Mouse (Mus musculus) heart, embryonic 14.5 days (tissue): ENCODE data around the gene Haus4. TPM values are rescaled to one million over a fixed set of nuclear protein-coding genes. Genes with fewer than 3 reads are reported as not detected.

ENCODE experiments used
- ATAC-seq: fragments of 200-750 bp; cut with Nextera tagmentation; 2 replicates; pipeline ENCODE4 v1.8.0; 2017; ENCODE audit warnings: low read depth, moderate TSS enrichment; ENCODE audit not compliant: insufficient number of reproducible peaks, insufficient read depth, low FRiP score
- H3K27ac ChIP-seq, 2 experiments: fragments of 200-500 bp in 1 of 2; fragments of 300-500 bp in 1 of 2; sonication (generic) in 1 of 2; replicated peaks in 1 of 2; 2 replicates each; pipeline ENCODE4 v1.5.1; 2012 to 2014; ENCODE audit warnings: low read depth in 2 of 2, low read length in 2 of 2, control low read depth in 1 of 2, mild to moderate bottlenecking in 1 of 2, mixed read lengths in 1 of 2; ENCODE audit not compliant: control insufficient read depth in 1 of 2, insufficient read depth in 1 of 2
- H3K27me3 ChIP-seq: fragments of 300-500 bp; sonication (generic); 2 replicates; pipeline ENCODE4 v1.6.1; 2014; ENCODE audit warnings: mild to moderate bottlenecking, low read length, control low read depth; ENCODE audit not compliant: control insufficient read depth, insufficient read depth
- H3K36me3 ChIP-seq: fragments of 300-500 bp; sonication (generic); 2 replicates; pipeline ENCODE4 v1.6.1; 2014; ENCODE audit warnings: mild to moderate bottlenecking, control low read depth, low read length, mixed read lengths; ENCODE audit not compliant: control insufficient read depth, insufficient read depth
- H3K4me1 ChIP-seq, 2 experiments: fragments of 200-500 bp in 1 of 2; fragments of 300-500 bp in 1 of 2; sonication (generic) in 1 of 2; 2 replicates each; pipeline ENCODE4 v1.6.1; 2012 to 2014; ENCODE audit warnings: low read length in 2 of 2, control low read depth in 1 of 2, mixed read lengths in 1 of 2; ENCODE audit not compliant: control insufficient read depth in 2 of 2, insufficient read depth in 2 of 2
- H3K4me2 ChIP-seq: fragments of 300-500 bp; sonication (generic); 2 replicates; pipeline ENCODE4 v1.6.1; 2014; ENCODE audit warnings: mild to moderate bottlenecking, low read length
- H3K4me3 ChIP-seq, 2 experiments: fragments of 200-500 bp in 1 of 2; fragments of 300-500 bp in 1 of 2; sonication (generic) in 1 of 2; 2 replicates each; pipeline ENCODE4 v1.5.1; 2012 to 2014; ENCODE audit warnings: low read length in 2 of 2, mild to moderate bottlenecking in 2 of 2, control low read depth in 1 of 2, low read depth in 1 of 2, moderate library complexity in 1 of 2; ENCODE audit not compliant: control insufficient read depth in 1 of 2, insufficient read depth in 1 of 2
- H3K9ac ChIP-seq: fragments of 300-500 bp; sonication (generic); 2 replicates; pipeline ENCODE4 v1.6.1; 2014; ENCODE audit warnings: mild to moderate bottlenecking, low read length
- H3K9me3 ChIP-seq: fragments of 300-500 bp; sonication (generic); 2 replicates; pipeline ENCODE4 v1.6.1; 2016; ENCODE audit warnings: low read length, control low read depth; ENCODE audit not compliant: control insufficient read depth
- WGBS: fragments of 180-500 bp; shearing (Covaris S2); extraction: QIAGEN DNeasy Blood & Tissue Kit; methylation state at CpG from one replicate; pipeline ENCODE4 v1.1.7; 2014; 5-methylcytosine and 5-hydroxymethylcytosine counted together
- polyA plus RNA-seq: library from polyadenylated mRNA; unstranded; fragments of >200 nt; fragmentation: Nextera tagmentation; extraction: Ambion mirVana; gene quantifications from 2 replicates; pipeline ENCODE4 v1.2.1, GENCODE M21; 2014

The Haus4 gene
- polyA plus RNA-seq, 1 experiment from 2014 or later, result 36.1 TPM

DNA sequence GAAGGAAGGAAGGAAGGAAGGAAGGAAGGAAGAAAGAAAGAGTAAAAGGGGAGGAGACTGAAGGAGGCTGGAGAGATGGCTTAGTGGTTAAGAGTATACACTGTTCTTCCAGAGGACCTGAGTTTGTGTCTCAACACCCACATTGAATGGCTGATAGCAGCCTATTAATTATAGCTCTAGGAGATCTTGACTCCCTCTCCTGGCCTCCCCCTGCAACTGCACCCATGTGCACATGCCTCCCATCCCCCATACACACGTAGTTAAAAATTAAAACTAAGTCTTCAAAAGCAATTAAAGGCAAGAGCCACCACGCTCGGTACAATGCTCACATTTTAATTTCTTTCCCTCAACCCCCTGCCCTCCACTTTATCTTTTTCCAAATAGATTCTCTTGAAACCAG, 39.6 kb upstream of the Haus4 start:
- H3K27ac ChIP-seq, result no peak overlapping the region
- no peak overlapping the region for H3K4me2 ChIP-seq
- peaks cover 18 to 32% of the 10 kb centered on the region in 2 experiments for H3K4me1 ChIP-seq
- no peaks in the 10 kb centered on the region for H3K9me3 ChIP-seq
- 0 out of 2 replicates have a peak, but pooled peaks cover 6% of the 10 kb centered on the region for H3K36me3 ChIP-seq
- H3K9ac ChIP-seq, result no peak overlapping the region
- WGBS, result 88% methylated on average over 3 of the region's 3 CpGs
- no peaks in the 10 kb centered on the region for H3K27me3 ChIP-seq
- no peak for ATAC-seq
- H3K4me3 ChIP-seq, result no peak overlapping the region

DNA sequence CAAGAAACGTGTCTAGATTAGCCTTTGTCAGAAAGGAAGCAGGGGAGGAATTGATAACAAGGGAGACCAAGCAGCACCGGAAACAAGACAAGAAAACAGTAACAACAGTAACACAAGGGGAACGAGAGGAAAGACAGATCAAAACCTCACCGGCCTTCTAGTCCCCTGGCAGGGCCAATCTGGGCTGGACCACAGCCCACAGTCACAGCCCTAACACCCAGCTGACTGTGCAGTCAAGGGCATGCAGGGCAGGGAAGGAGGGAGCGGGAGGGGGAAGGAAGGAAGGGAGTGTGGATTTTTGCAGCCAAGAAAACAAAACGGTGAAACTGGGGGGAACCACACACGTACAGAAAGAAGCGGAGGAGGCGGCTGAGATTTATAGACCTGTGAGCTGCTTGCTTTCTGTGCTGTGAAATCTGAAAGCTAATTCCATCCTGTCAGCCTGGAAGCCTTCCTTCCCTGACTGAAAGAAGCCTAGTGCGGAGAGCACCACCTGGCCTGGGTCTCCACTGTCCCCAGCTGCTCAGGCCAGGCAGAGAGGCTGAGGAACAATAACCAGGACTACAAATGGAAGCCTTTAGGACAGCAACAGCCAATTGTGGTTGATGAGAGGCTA, 38.0 kb upstream of the Haus4 start:
- H3K27me3 ChIP-seq, result no peaks in the 10 kb centered on the region
- H3K4me2 ChIP-seq, result peak overlapping the region; percentile 2
- 32% methylated on average over 10 of the region's 10 CpGs for WGBS
- H3K9ac ChIP-seq, result peak overlapping the region; percentile 56
- no peak overlapping the region for H3K4me3 ChIP-seq
- no peaks in the 10 kb centered on the region for H3K9me3 ChIP-seq
- peaks cover 22 to 43% of the 10 kb centered on the region in 2 experiments for H3K4me1 ChIP-seq
- peak overlapping the region; percentile 86 for H3K27ac ChIP-seq
- 0 out of 2 replicates have a peak, but pooled peaks cover 6% of the 10 kb centered on the region for H3K36me3 ChIP-seq
- peak; percentile 78 for ATAC-seq

DNA sequence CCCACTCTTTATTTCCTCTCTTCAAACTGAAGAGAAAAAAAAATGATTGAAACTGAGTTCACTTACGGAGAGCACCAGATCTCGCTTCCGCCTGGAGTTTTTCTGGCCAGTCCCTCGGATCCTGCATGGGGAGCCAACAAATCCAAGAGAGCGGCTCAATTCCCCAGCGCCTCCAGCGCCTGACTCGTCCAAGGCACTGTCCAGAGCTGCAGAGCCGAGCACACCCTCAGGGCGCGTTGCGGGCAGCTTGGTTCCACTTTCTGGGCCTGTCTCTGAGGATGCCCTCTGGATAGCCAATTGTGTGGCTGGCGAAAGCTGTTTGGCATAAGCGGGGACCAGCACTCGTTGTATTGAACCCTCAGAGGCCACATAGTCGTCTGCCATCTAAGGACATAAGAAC, 36.6 kb upstream of the Haus4 start:
- 92% methylated on average over 16 of the region's 16 CpGs for WGBS
- no peak overlapping the region for H3K4me2 ChIP-seq
- H3K27me3 ChIP-seq, result no peaks in the 10 kb centered on the region
- no peak overlapping the region for H3K4me3 ChIP-seq
- H3K36me3 ChIP-seq, result 0 out of 2 replicates have a peak, but pooled peaks cover 11% of the 10 kb centered on the region
- ATAC-seq, result no peak
- H3K9ac ChIP-seq, result no peak overlapping the region
- no peak overlapping the region for H3K27ac ChIP-seq
- peaks cover 22 to 43% of the 10 kb centered on the region in 2 experiments for H3K4me1 ChIP-seq
- no peaks in the 10 kb centered on the region for H3K9me3 ChIP-seq

DNA sequence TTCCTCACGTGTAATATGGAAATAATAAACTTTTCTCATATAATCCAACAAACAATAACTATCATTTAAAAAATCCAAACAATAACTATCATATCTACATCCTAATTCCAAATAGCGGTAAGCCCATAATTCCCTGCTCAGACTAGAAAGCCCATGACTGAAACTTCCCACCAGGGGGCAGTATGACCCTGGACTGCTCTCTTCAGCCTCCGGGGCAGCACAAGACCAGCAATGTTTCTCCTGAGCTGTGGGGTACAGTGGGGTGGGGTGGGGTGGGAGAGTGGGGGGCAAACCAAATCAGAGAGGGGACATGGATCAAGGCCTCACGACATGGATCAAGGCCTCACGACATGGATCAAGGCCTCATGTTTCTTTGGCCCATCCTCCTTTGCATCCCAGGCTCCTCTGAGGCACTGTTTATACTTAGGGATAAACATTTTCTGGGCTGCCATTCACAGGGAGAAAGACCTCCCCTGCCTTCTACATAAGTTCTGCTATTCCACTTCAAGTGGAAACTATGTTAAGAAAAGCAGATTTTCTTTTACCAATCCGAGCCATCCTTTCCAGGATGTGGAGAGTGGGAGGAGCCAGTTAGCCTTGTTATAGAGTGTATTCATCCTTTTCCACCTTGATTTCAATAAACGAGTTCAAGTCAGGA, 29.4 kb upstream of the Haus4 start:
- H3K4me3 ChIP-seq, result no peak overlapping the region
- WGBS, result 36% methylated on average over 7 of the region's 7 CpGs
- no peaks in the 10 kb centered on the region for H3K9me3 ChIP-seq
- H3K9ac ChIP-seq, result no peak overlapping the region
- peaks cover 36% of the 10 kb centered on the region for H3K36me3 ChIP-seq
- no peaks in the 10 kb centered on the region for H3K27me3 ChIP-seq
- H3K4me2 ChIP-seq, result no peak overlapping the region
- 0 out of 2 replicates have a peak, but pooled peaks have one; percentile 23 for ATAC-seq
- H3K27ac ChIP-seq, result no peak overlapping the region
- H3K4me1 ChIP-seq, result peaks cover 2 to 8% of the 10 kb centered on the region in 2 experiments; a peak in 3 of 4 replicates

DNA sequence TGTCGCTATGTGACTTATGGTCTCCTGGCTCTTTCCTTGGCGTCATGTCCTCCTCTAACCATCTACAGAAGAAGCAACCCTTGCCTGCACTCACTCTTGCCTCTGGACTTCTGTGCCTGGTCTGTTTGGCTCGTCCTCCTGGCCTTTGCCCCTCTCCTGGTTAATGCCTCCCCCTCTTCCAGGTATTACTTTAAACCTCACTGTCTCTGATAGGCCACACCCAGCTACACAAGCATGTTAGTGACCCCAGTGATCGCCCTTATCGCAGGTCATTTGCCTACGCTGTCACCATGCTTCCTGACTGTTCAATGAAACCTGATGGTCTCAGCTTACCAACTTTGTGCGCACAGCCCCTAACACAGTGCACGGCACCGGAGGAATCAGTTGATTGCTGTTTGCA, 28.1 kb upstream of the Haus4 start:
- H3K4me1 ChIP-seq, result peaks cover 0 to 4% of the 10 kb centered on the region in 2 experiments; a peak in 2 of 4 replicates
- no peaks in the 10 kb centered on the region for H3K9me3 ChIP-seq
- WGBS, result 88% methylated on average over 9 of the region's 9 CpGs
- no peak for ATAC-seq
- H3K27me3 ChIP-seq, result no peaks in the 10 kb centered on the region
- no peak overlapping the region for H3K4me3 ChIP-seq
- peaks cover 36% of the 10 kb centered on the region for H3K36me3 ChIP-seq
- H3K27ac ChIP-seq, result no peak overlapping the region
- H3K9ac ChIP-seq, result no peak overlapping the region
- H3K4me2 ChIP-seq, result no peak overlapping the region

DNA sequence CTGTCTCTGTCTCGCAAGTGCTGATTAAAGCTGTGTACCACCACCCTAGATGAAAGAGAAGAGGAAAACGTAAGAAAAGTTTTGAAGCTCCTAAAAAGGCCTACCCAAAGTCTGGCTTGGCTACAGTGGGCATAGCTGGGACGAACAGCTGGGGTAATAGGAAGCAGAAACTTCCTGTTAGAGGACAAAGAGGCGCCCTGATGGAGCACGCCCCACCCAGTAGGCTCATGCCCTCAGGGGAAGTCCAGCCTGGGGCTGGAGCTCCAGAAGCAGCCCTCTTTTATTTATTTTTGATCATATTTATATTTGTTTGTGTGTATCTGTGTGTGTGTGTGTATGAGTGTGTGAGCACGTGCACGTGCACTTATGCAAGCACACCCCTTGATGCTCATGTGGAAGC, 25.2 kb upstream of the Haus4 start:
- 76% methylated on average over 7 of the region's 7 CpGs for WGBS
- Histone ChIP-seq H3K4me1 (peaks cover 1 to 13% of the 10 kb centered on the region in 2 experiments), H3K4me3 (no peak overlapping the region), H3K27ac (no peak overlapping the region), H3K4me2 (no peak overlapping the region), H3K27me3 (no peaks in the 10 kb centered on the region), H3K9me3 (no peaks in the 10 kb centered on the region), H3K9ac (no peak overlapping the region), H3K36me3 (peaks cover 19% of the 10 kb centered on the region)
- ATAC-seq, result no peak

DNA sequence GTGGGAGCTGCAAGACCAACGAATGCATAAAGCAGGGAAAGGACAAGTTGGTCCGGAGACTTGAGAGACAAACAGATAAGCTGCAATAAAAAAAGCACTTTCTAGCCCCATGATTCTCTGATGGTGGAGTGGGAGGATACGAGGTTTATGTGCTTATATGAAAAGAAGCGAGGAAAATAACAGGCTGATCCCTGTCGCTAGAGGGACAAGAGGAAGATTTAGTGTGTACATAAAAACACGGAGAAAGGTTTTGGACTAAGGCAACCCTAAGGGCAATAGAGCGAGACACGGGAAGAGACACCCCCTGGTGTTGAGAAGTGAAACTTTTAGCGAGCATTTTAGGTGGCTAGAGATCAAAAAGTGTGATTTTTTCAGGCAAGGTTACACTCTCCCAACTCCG, 23.6 kb upstream of the Haus4 start:
- WGBS, result under 1% methylated on average over 10 of the region's 10 CpGs

More for the DNA sequence above, 23.6 kb upstream of the Haus4 start:
- peaks cover 17 to 29% of the 10 kb centered on the region in 2 experiments for H3K4me1 ChIP-seq
- peak overlapping the region; percentile 99 for H3K9ac ChIP-seq
- ATAC-seq, result no peak
- H3K4me3 ChIP-seq, result peak overlapping the region; percentile 80 to 83
- peaks cover 17% of the 10 kb centered on the region; the same call in 1 of the 2 replicates for H3K36me3 ChIP-seq
- no peaks in the 10 kb centered on the region for H3K27me3 ChIP-seq
- peak overlapping the region; percentile 96 to 99 for H3K27ac ChIP-seq
- H3K9me3 ChIP-seq, result no peaks in the 10 kb centered on the region
- peak overlapping the region; percentile 81 for H3K4me2 ChIP-seq
